Mouse (Mus musculus): Measurements from ENCODE around the gene Wdr76.

DNA sequence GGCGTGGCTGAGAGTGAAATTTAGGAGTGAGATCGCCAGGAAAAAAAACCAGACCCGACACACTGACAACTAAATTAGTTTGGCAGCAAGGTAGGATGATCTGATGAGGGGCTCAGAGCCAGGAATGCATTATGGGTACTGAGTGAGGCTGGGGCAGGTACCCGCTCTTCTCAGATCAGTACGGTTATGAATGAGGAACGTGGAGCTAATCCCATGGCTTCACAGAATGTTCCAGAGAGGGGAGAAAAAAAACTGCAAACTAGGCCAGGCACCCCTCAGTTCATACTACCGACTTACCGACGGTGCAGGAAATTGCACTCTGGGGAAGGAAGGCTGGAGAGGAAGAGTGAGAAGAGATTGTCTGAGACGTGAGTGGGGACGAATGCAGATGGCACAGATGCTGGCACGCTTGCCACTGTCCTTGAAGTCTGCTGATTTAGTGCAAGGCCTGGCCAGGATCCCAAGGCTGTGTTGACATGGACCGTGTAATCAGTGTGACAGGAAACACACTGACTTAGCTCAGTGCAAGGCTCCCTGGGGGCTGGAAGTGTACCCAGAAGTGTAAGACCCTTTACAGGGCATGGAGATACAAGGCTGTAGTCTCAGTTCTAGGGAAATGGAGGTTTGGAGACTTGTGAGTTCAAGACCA, 77.1 kb downstream of the Wdr76 start:
- TF ChIP-seq CTCF (IDR thresholded peaks at IDR 0.05), result no peak
- peak; percentile 66 for TF ChIP-seq EP300 (IDR thresholded peaks at IDR 0.05)

All from lung, postnatal 0 days (tissue).